Mouse (Mus musculus) cerebellum, adult 11-12 months (tissue): ENCODE results near the gene Ankrd40.

Experiments
- DNase-seq: peaks from one replicate; pipeline ENCODE4 v3.0.0; 2022

The Ankrd40 gene

DNA sequence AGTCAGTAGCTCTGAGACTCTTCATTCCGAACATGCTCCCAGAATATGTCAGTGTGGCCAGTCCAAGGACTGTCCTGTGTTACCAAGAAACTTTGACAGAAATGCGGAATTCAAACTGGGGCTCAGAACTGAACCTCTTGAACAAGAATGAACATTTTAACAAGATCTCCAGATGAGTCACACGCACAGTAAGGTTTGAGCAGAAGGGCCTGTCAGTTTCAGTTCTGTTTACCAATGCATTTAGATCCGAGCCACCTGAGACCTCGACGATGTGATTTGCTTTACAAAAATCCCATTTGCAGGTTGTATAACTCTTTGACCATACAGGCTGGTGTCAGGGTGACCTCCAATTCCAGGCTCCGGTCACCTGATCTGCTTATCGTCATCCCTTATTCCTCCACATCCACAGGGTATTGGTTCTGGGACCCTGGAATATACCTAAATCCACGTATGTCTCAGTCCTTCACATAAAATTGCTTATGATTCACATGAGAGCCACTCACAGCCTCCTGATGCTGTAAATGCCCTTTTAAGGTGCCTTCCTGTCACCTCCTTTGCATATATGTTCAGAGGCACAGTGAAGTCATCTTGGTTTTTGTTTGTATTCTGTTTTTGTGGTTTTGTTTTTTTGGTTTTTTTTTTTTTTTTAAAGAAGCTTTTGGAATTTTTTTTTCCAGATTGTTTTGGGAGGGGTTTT, 27.9 kb downstream of the Ankrd40 start:
- DNase-seq, result no peak

DNA sequence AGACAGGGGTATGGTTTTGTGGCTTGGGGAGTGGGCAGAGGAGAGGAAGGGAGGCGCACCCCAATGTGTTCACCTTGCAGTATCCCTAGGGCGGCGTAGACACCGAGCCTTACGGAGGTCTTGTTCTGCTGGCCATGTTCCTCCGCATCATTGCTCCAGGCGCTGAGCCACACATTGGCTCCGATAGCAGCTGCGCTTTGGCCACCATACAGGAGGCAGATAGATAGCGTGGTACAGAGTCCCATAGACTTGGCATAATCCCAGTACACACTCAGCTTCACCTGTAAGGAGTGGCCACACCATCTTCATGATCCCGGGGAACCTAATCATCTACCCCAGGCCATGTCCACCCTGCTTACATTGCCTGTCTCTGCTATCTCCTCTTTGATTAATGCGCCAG, 31.4 kb downstream of the Ankrd40 start:
- DNase-seq, result no peak

DNA sequence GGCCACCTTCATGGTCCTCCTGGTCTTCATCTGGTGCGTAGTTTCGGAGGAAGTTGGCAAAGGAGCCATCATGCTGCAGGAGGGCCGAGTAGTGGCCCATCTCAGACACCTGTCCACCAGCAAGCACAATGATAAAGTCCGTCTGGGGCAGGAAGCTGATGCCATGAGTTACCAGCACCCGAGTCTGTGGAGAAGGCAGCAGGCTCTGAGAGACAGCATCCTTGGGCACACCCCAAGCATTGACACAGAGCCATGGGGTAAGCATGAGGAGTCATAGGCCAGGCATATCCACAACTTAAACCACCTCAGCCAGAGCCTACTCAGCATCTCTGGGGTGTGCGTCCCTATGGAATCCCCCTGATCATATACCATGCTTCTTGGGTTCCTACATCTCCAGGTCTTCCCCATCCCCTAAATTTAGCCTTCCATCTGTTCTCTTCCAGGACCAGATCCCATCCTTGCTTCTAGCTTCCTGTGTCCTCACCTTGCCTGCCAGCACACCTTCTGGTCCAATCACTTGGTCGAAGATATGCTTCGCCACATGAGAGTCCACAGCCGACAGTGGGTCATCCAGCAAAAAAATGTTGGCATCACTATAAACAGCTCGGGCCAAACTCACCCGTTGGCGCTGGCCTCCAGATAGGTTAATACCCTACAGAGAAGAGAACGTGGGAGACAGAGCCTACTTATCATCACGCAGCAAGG, 33.5 kb downstream of the Ankrd40 start:
- DNase-seq, result peak; percentile 89

DNA sequence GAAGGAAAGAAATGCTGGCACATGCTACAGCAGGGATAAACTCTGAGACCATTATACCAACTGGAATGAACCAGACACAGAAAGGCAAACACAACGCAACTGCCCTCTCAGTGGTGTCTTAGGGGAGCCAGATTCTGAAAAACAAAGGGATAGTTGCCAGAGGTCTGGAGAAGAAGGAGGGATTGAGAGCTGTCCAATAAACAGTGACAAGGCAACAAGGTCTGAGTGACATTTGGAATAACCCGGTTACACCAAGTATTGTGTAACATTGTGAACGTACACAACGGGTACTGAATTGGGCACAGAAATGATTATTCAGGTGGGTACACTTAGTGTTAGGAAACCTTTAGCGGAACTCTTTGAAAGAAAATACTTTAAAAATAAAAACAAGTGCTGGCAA, 34.3 kb downstream of the Ankrd40 start:
- DNase-seq, result no peak

DNA sequence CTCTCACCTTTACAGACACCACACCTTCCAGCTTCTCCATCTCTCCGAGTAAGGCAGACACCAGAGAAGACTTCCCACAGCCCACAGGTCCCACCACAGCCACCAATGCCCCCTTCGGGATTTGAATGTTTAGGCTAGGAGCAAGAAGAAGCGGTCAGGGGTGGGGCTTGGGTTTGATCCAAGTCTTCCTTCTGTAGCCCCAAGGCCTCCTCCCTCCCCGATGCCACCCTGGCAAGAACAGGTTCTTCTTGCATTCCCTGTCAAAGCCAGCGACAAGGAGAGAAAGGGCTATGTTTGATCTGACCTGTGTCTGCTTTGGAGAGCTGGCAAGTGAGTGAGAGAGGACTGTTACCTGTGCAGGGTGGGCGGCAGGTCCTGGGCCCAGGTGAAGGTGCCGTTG, 35.9 kb downstream of the Ankrd40 start:
- DNase-seq, result peak; percentile 53

DNA sequence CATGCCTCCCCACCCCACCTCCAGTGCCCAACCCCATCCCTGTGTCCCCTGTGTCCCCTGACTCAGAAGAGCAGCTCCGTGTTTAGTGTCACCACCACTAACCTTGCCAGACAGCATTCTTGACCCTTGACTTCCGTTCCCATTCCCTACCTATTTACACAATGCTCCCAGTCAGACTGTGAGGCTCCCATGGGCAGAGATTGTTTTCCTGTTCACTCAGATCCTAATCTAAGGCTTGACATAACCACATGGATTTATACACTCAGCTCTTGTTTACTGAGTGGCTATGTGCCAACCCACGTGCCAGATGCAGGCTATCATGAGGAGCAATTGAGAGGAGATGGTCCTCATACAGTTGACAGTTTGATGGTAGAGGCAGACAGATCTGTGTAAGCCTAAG, 37.5 kb downstream of the Ankrd40 start:
- no peak for DNase-seq

DNA sequence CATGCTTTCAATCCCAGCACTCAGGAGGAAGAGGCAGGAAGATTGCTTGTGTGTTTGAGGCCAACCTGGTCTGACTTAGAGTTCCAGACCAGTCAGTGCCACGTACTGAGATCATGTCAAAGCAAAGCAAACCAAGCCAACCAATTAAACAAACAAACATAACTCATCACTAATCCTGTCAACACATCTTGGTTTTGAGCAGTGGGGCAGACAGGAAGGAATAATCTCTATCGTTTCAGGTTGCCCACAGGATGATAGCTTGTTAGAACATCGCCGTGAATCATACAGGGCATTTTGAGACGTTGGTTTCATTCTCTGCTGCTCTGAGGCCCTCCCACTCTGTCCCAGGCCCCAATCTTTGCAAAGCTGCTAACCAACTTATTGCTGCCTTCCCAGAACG, 42.2 kb downstream of the Ankrd40 start:
- DNase-seq, result no peak

DNA sequence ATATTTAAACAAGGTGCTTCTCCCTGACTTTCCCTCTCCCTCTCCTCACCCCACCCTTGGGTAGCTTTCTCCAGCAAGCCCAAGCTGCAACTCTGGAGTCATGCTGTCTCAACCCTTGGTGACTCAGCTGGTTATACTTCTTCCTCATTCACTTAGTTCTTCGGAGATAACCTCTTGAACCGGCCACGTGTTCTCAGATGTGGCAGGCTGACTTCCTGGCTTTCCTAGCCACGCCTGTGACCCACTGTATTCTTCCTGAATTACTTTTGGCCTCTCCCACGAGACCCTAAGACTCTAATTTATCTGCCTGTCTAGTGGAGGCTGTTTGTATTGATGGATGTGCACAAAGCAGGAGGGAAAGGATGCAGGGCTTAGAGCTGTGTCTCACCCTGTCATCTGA, 43.0 kb downstream of the Ankrd40 start:
- DNase-seq, result no peak

DNA sequence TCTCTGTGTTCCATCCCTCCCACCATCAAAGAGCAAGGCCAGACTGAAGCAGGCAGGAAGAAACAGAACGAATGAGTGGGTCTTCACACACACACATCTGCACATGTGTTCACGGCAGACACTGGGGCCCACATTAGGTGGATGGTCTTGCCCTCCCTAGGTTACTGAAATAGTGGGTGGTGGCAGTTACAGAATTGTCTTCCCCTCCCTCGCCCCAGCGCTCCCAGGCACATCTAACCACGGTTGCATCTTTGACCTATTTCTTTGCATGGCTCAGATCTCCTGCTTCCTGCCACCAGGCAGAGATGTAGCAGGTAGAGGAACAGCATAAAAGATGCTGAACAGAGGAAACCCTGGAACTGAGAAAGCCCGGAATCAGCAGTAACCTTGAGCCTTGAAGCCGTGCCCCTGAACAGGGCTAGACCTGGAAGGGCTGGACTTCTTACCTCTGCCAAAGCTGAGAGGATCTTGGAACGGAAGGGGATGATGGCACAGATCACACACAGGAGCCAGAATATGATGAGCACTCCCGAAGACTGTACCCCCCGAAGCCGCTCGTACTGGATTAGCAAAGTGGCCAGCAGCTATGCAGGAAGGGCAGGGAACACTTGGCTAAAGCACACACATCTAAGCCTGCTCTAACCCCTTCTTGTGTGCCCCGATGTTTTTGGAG, 46.6 kb downstream of the Ankrd40 start:
- DNase-seq, result no peak

DNA sequence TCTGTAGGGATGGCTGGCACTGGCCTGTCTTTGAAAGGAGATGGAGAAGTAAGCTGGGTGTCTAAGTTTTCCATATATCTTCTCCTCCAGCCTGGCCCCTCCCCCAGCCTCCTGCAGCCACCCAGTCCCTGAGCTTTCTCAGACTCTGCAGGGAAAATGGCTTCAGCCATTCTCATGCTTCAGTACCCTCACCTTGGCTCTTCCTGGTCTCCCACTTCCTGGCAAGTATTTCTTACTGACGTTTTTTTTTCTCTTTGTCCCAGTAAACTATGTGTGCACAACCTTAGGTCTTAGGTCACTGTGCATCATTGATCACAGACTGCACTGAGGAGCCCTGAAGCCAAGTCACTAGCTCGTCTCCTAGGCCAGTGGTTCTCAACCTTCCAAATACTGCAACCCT, 51.3 kb downstream of the Ankrd40 start:
- no peak for DNase-seq

DNA sequence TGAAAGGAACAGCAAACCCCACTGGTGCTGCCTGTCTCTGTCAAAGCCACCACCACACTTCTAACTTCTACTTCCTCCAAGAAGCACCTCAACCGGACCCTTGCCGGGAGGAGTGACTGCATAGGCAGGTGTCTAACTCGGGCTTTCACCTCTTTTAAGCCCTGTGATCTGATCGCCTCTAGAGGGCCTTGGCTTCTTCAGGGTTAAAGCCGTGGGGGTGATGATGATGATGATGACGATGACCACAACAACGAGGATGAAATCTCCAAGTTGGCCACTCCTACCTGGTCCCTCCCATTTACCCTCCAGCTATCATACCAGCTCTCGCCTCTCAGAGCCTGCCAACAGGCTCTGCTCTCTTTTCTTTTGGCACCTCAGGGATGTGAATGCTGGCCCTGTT, 51.9 kb downstream of the Ankrd40 start:
- no peak for DNase-seq

DNA sequence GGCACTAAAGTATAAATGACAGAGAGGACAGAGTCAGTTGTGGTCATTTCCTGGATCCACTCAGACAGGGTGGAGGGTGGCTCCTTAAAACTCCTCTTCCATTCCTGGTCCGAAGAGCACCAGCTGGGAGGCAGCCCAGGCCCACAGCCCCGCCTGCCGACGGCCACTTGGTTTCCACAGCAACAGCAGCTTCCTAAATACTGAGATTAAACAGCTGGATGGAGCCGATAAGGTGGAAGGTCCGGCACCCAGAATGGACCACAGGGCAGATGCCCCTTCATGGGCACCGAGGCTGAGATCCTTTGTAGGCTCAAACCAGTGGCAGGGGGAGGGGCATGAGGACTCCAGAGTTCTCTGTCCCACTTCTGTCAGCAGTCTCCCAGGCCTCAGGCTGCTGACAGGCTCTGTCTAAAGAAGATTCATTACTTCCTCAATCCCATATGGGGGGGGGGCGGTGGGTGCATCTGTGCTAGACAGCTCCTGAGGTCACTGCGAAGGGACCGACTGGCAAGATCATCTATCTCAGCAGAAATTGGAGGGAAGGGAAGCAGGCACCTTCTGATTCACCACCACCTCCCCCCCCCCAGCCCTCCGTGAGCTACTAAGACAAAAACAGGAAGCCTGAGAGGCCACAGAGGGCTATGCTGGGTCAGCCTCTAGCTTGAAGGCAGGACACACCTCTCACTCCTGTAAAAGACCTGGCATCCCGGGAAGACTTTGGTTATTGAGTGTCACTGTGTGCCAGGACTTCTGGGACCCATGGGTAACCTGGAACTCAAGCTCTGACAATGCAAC, 58.4 kb downstream of the Ankrd40 start:
- DNase-seq, result no peak

DNA sequence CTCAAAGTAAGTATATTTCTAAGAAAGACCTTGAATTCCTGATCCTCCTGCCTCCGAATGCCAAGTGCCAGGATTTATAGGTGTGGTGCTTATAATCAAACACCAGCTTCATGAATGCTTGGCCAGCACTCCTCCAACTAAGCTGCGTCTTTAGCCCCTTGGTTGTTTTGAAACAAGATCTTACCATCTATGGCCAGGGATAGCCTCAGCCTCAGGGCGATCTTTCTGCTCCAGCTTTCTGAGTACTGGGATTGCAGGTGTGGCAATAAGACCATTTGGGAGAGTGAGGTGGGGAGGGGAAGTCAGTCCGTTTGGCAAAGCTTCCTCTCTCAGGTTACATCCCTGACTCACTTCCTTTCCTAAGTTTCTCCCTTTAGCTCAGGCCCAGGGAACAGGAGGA, 60.0 kb downstream of the Ankrd40 start:
- DNase-seq, result no peak

DNA sequence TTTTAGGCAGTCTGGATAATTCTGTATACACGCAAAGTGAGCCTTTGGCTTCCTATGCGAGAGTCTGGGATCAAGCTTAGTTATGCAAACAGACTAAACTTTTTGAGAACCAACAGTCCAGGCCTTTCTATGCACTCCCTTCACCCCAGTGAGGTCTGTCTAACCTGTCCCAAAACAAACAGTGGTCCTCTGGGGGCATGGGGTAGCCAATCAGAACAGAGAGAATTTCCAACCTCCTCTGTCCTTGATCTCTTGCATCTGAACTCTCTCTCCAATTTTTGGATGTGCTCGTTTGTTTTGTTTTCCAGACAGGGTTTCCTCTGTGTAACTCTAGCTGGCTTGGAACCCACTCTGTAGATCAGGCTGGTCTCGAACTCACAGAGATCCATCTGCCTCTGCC, 61.2 kb downstream of the Ankrd40 start:
- DNase-seq, result no peak

DNA sequence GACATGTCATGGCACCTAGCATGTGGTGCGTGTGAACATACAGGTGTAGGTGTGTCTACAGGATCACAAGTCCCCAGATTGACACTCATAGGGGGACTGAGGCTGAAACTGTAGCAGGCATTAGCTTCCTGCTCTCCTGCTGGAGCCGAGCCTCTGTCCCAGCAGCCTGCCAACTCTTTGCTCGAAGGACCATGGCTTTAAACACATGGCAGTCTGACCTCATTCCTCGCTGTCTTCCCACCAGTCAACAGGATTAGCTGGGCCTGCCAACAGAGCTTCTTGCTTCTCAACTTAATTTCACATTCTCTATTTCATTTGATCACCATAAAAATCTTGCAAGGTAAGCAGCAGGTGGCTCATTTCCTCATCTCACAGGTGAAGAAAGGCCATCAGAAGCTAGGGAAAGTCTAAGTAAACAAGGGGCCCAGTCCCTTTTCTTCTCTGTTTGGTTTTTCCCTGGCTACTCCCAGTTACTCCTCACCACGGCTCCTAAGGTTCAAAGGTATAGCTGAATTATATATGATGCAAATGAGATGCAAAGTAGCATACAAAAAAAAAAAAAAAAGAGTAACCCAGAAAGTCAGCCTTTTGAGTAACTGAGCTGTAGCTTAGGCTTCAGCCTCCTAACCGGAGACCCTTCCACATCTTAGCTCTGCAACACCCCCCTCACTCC, 62.1 kb downstream of the Ankrd40 start:
- DNase-seq, result peak; percentile 81

DNA sequence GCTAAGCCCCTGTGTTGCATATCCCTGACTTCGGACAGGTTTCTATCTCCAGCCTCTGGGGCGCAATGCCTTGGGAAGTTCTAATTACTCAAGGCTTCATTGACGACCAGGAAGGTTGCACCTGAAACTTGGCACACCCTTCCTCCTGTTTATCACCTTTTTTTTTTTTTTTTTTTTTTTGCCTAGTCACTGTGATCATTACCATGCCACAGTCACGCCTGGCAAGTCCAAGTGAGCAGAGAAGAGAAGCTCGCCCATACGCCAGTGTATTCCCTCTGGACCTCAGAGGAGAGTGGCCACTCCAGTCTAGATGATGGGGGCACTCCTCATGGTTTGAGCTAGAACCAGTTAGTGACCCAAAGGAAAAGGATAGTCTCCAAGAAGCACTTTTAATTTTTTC, 63.0 kb downstream of the Ankrd40 start:
- DNase-seq, result no peak
